Mouse (Mus musculus): ENCODE results near the gene Gm2a. TPM values are rescaled to one million over a fixed set of nuclear protein-coding genes. Genes with fewer than 3 reads are reported as not detected.
A peak's percentile ranks its signal among the peaks of the same experiment; 100 is the strongest.

Gm2a gene
- polyA plus RNA-seq, 1 experiment from 2014 or later = 38.5 TPM

GRCm38 (mm10) chr11:55147423-55147822 lies 49.5 kb downstream of the Gm2a start:
- H3K9me3 ChIP-seq (replicated peaks; ENCODE audit: control insufficient read depth, low read length) = no peaks in the 10 kb centered on the region
- no peak overlapping the region for H3K9ac ChIP-seq (ENCODE audit: low read length)
- no peak overlapping the region for H3K4me2 ChIP-seq (ENCODE audit: low read depth, low read length)
- no peaks in the 10 kb centered on the region for H3K27me3 ChIP-seq (ENCODE audit: control insufficient read depth, insufficient read depth, low read length)
- no peak overlapping the region for H3K4me3 ChIP-seq (ENCODE audit: low read length)
- ATAC-seq (replicated peaks; ENCODE audit: extremely low read depth, insufficient read depth, low FRiP score) = no peak
- 66% methylated on average over 6 of the region's 6 CpGs for whole genome bisulfite sequencing
- no peak overlapping the region for H3K27ac ChIP-seq (ENCODE audit: low read length)
- H3K4me1 ChIP-seq (ENCODE audit: control insufficient read depth, insufficient read depth, low read length) = no peaks in the 10 kb centered on the region
- H3K36me3 ChIP-seq (ENCODE audit: control insufficient read depth, insufficient read depth) = no peaks in the 10 kb centered on the region

- Histone ChIP-seq H3K9me3 (replicated peaks; ENCODE audit: control insufficient read depth, low read length) (no peaks in the 10 kb centered on the region), H3K27me3 (ENCODE audit: control insufficient read depth, insufficient read depth, low read length) (no peaks in the 10 kb centered on the region), H3K36me3 (ENCODE audit: control insufficient read depth, insufficient read depth) (no peaks in the 10 kb centered on the region), H3K4me2 (ENCODE audit: low read depth, low read length) (no peak overlapping the region), H3K4me3 (ENCODE audit: low read length) (no peak overlapping the region), H3K27ac (ENCODE audit: low read length) (no peak overlapping the region), H3K9ac (ENCODE audit: low read length) (no peak overlapping the region), H3K4me1 (ENCODE audit: control insufficient read depth, insufficient read depth, low read length) (no peaks in the 10 kb centered on the region)
- 59% methylated on average over 4 of the region's 4 CpGs for WGBS
- ATAC-seq (replicated peaks; ENCODE audit: extremely low read depth, insufficient read depth, low FRiP score) = no peak
Observed at GRCm38 (mm10) chr11:55148461-55148860, 50.5 kb downstream of the Gm2a start.

- Histone ChIP-seq H3K36me3 (ENCODE audit: control insufficient read depth, insufficient read depth) (no peaks in the 10 kb centered on the region), H3K27me3 (ENCODE audit: control insufficient read depth, insufficient read depth, low read length) (no peaks in the 10 kb centered on the region), H3K4me3 (ENCODE audit: low read length) (no peak within 1 kb of the TSS), H3K9me3 (replicated peaks; ENCODE audit: control insufficient read depth, low read length) (no peaks in the 10 kb centered on the region), H3K4me1 (ENCODE audit: control insufficient read depth, insufficient read depth, low read length) (no peaks in the 10 kb centered on the region), H3K27ac (ENCODE audit: low read length) (no peak within 1 kb of the TSS), H3K9ac (ENCODE audit: low read length) (no peak within 1 kb of the TSS), H3K4me2 (ENCODE audit: low read depth, low read length) (no peak within 1 kb of the TSS)
- no peak for ATAC-seq (replicated peaks; ENCODE audit: extremely low read depth, insufficient read depth, low FRiP score)
- 75% methylated on average over 3 of the region's 3 CpGs for WGBS
Observed at GRCm38 (mm10) chr11:55151608-55152007, 53.7 kb downstream of the Gm2a start, which contains the start of gene Slc36a3. TSS of gene Slc36a3 (minus strand) at chr11:55151708.

- Histone ChIP-seq H3K27ac (ENCODE audit: low read length) (no peak overlapping the region), H3K9ac (ENCODE audit: low read length) (no peak overlapping the region), H3K4me3 (ENCODE audit: low read length) (no peak overlapping the region), H3K36me3 (ENCODE audit: control insufficient read depth, insufficient read depth) (no peaks in the 10 kb centered on the region), H3K9me3 (replicated peaks; ENCODE audit: control insufficient read depth, low read length) (no peaks in the 10 kb centered on the region), H3K27me3 (ENCODE audit: control insufficient read depth, insufficient read depth, low read length) (no peaks in the 10 kb centered on the region), H3K4me1 (ENCODE audit: control insufficient read depth, insufficient read depth, low read length) (no peaks in the 10 kb centered on the region), H3K4me2 (ENCODE audit: low read depth, low read length) (no peak overlapping the region)
- WGBS = 44% methylated on average over 3 of the region's 3 CpGs
- no peak for ATAC-seq (replicated peaks; ENCODE audit: extremely low read depth, insufficient read depth, low FRiP score)
Observed at GRCm38 (mm10) chr11:55154398-55155069, 56.6 kb downstream of the Gm2a start.

- no peak overlapping the region for H3K9ac ChIP-seq (ENCODE audit: low read length)
- no peak overlapping the region for H3K27ac ChIP-seq (ENCODE audit: low read length)
- no peak overlapping the region for H3K4me2 ChIP-seq (ENCODE audit: low read depth, low read length)
- H3K4me3 ChIP-seq (ENCODE audit: low read length) = no peak overlapping the region
- H3K9me3 ChIP-seq (replicated peaks; ENCODE audit: control insufficient read depth, low read length) = no peaks in the 10 kb centered on the region
- no peaks in the 10 kb centered on the region for H3K27me3 ChIP-seq (ENCODE audit: control insufficient read depth, insufficient read depth, low read length)
- ATAC-seq (replicated peaks; ENCODE audit: extremely low read depth, insufficient read depth, low FRiP score) = no peak
- no peaks in the 10 kb centered on the region for H3K36me3 ChIP-seq (ENCODE audit: control insufficient read depth, insufficient read depth)
- 66% methylated on average over 6 of the region's 6 CpGs for WGBS
- H3K4me1 ChIP-seq (ENCODE audit: control insufficient read depth, insufficient read depth, low read length) = no peaks in the 10 kb centered on the region
Observed at GRCm38 (mm10) chr11:55155070-55155421, 57.1 kb downstream of the Gm2a start.

GRCm38 (mm10) chr11:55158785-55159359 lies 61.0 kb downstream of the Gm2a start:
- H3K36me3 ChIP-seq (ENCODE audit: control insufficient read depth, insufficient read depth) = no peaks in the 10 kb centered on the region
- 0 out of 2 replicates have a peak, but pooled peaks have one; percentile 21 for ATAC-seq (replicated peaks; ENCODE audit: extremely low read depth, insufficient read depth, low FRiP score)
- WGBS = 46% methylated on average over 13 of the region's 13 CpGs
- no peak overlapping the region for H3K9ac ChIP-seq (ENCODE audit: low read length)
- no peak overlapping the region for H3K4me2 ChIP-seq (ENCODE audit: low read depth, low read length)
- no peaks in the 10 kb centered on the region for H3K9me3 ChIP-seq (replicated peaks; ENCODE audit: control insufficient read depth, low read length)
- no peaks in the 10 kb centered on the region for H3K27me3 ChIP-seq (ENCODE audit: control insufficient read depth, insufficient read depth, low read length)
- no peak overlapping the region for H3K27ac ChIP-seq (ENCODE audit: low read length)
- H3K4me1 ChIP-seq (ENCODE audit: control insufficient read depth, insufficient read depth, low read length) = no peaks in the 10 kb centered on the region
- H3K4me3 ChIP-seq (ENCODE audit: low read length) = no peak overlapping the region

Other genes starting within 250 kb of the Gm2a start
- gene Lyrm7, start 237.2 kb upstream of the Gm2a start, polyA plus RNA-seq (2015; fragmentation: Nextera tagmentation; extraction: Ambion mirVana) = 11.8 and 25.7 TPM in 2 replicates
- 581 and 590 TPM in 2 replicates for gene Hint1, start 231.7 kb upstream of the Gm2a start, polyA plus RNA-seq (2015; fragmentation: Nextera tagmentation; extraction: Ambion mirVana)
- gene Gpx3, start 195.7 kb upstream of the Gm2a start, polyA plus RNA-seq (2015; fragmentation: Nextera tagmentation; extraction: Ambion mirVana) = 771 and 1,022 TPM in 2 replicates
- gene Tnip1, start 135.2 kb upstream of the Gm2a start, polyA plus RNA-seq (2015; fragmentation: Nextera tagmentation; extraction: Ambion mirVana) = 20.0 and 24.7 TPM in 2 replicates
- gene Anxa6, start 64.7 kb upstream of the Gm2a start, polyA plus RNA-seq (2015; fragmentation: Nextera tagmentation; extraction: Ambion mirVana) = 340 and 364 TPM in 2 replicates
- gene Ccdc69, start 20.0 kb upstream of the Gm2a start, polyA plus RNA-seq (2015; fragmentation: Nextera tagmentation; extraction: Ambion mirVana) = 22.6 and 25.1 TPM in 2 replicates
- not detected in 2 replicates for gene Slc36a3, start 53.6 kb downstream of the Gm2a start, polyA plus RNA-seq (2015; fragmentation: Nextera tagmentation; extraction: Ambion mirVana)
- 6.3 and 7.1 TPM in 2 replicates for gene Slc36a2, start 87.0 kb downstream of the Gm2a start, polyA plus RNA-seq (2015; fragmentation: Nextera tagmentation; extraction: Ambion mirVana)
- 1.9 and 2.0 TPM in 2 replicates for gene Slc36a1, start 106.2 kb downstream of the Gm2a start, polyA plus RNA-seq (2015; fragmentation: Nextera tagmentation; extraction: Ambion mirVana)
- 0.12 TPM in 2 replicates for gene Fat2, start 238.4 kb downstream of the Gm2a start, polyA plus RNA-seq (2015; fragmentation: Nextera tagmentation; extraction: Ambion mirVana)